Mouse (Mus musculus) heart, embryonic 10.5 days (tissue): Measurements from ENCODE around the gene Wasf2. TPM values are rescaled to one million over a fixed set of nuclear protein-coding genes. Genes with fewer than 3 reads are reported as not detected.

Experiments used
- DNase-seq: peaks from one replicate; pipeline ENCODE4 v3.0.0-alpha.2; 2017; ENCODE audit warnings: low spot score
- H3K27ac ChIP-seq: fragments of 300-500 bp; sonication (generic); 2 replicates; pipeline ENCODE4 v1.5.1; 2016; ENCODE audit warnings: mild to moderate bottlenecking
- H3K27me3 ChIP-seq: fragments of 300-500 bp; sonication (generic); 2 replicates; pipeline ENCODE4 v1.6.1; 2016; ENCODE audit warnings: mild to moderate bottlenecking; ENCODE audit not compliant: poor library complexity, insufficient read depth, severe bottlenecking
- H3K36me3 ChIP-seq: fragments of 300-500 bp; sonication (generic); 2 replicates; pipeline ENCODE4 v1.6.1; 2016; ENCODE audit warnings: mild to moderate bottlenecking, moderate library complexity
- H3K4me1 ChIP-seq: fragments of 300-500 bp; sonication (generic); 2 replicates; pipeline ENCODE4 v1.6.1; 2016; ENCODE audit warnings: mild to moderate bottlenecking
- H3K4me3 ChIP-seq: fragments of 300-500 bp; sonication (generic); 2 replicates; pipeline ENCODE4 v1.5.1; 2016; ENCODE audit warnings: mild to moderate bottlenecking, moderate library complexity
- H3K9me3 ChIP-seq: fragments of 300-500 bp; sonication (generic); 2 replicates; pipeline ENCODE4 v1.6.1; 2016; ENCODE audit warnings: mild to moderate bottlenecking, moderate library complexity
- WGBS: fragments of 180-500 bp; shearing (Covaris S2); methylation state at CpG from one replicate; pipeline ENCODE4 v1.1.7; 2016; 5-methylcytosine and 5-hydroxymethylcytosine counted together
- polyA plus RNA-seq: library from polyadenylated mRNA; unstranded; fragments of >200 nt; fragmentation: Nextera tagmentation; extraction: Ambion mirVana; gene quantifications from 2 replicates; pipeline ENCODE4 v1.2.1, GENCODE M21; 2016

Wasf2 gene
- polyA plus RNA-seq, 1 experiment from 2014 or later, result 58.5 TPM

GRCm38 (mm10) chr4:133175274-133175673 lies 45.0 kb downstream of the Wasf2 start:
- Histone ChIP-seq H3K36me3 (peaks cover 35% of the 10 kb centered on the region), H3K27ac (peak overlapping the region; percentile 77; the same call in 1 of the 2 replicates), H3K27me3 (no peaks in the 10 kb centered on the region), H3K4me3 (no peak overlapping the region), H3K4me1 (peaks cover 44% of the 10 kb centered on the region), H3K9me3 (no peaks in the 10 kb centered on the region)
- DNase-seq, result peak; percentile 53
- 74% methylated on average over 7 of the region's 7 CpGs for WGBS

GRCm38 (mm10) chr4:133175998-133176760 lies 45.9 kb downstream of the Wasf2 start:
- peak overlapping the region; percentile 29; the same call in 1 of the 2 replicates for H3K4me3 ChIP-seq
- peak overlapping the region; percentile 77 for H3K27ac ChIP-seq
- H3K9me3 ChIP-seq, result no peaks in the 10 kb centered on the region
- peaks cover 44% of the 10 kb centered on the region for H3K4me1 ChIP-seq
- peak; percentile 86 for DNase-seq
- peaks cover 40% of the 10 kb centered on the region for H3K36me3 ChIP-seq
- 42% methylated on average over 14 of the region's 14 CpGs for WGBS
- no peaks in the 10 kb centered on the region for H3K27me3 ChIP-seq

GRCm38 (mm10) chr4:133176761-133177403 lies 46.6 kb downstream of the Wasf2 start:
- H3K36me3 ChIP-seq, result peaks cover 41% of the 10 kb centered on the region
- no peaks in the 10 kb centered on the region for H3K9me3 ChIP-seq
- 70% methylated on average over 18 of the region's 18 CpGs for WGBS
- peak; percentile 71 for DNase-seq
- peak overlapping the region; percentile 29; the same call in 1 of the 2 replicates for H3K4me3 ChIP-seq
- H3K27ac ChIP-seq, result peak overlapping the region; percentile 77
- peaks cover 44% of the 10 kb centered on the region for H3K4me1 ChIP-seq
- H3K27me3 ChIP-seq, result no peaks in the 10 kb centered on the region

- Histone ChIP-seq H3K4me3 (no peak overlapping the region), H3K27me3 (no peaks in the 10 kb centered on the region), H3K9me3 (no peaks in the 10 kb centered on the region), H3K36me3 (peaks cover 51% of the 10 kb centered on the region), H3K4me1 (peaks cover 47% of the 10 kb centered on the region), H3K27ac (no peak overlapping the region)
- 82% methylated on average over 5 of the region's 5 CpGs for WGBS
- DNase-seq, result no peak
These were observed 48.0 kb downstream of the Wasf2 start for GRCm38 (mm10) chr4:133178305-133178704.

GRCm38 (mm10) chr4:133179258-133179657 lies 49.0 kb downstream of the Wasf2 start:
- H3K27me3 ChIP-seq, result no peaks in the 10 kb centered on the region
- no peaks in the 10 kb centered on the region for H3K9me3 ChIP-seq
- H3K4me1 ChIP-seq, result peaks cover 52% of the 10 kb centered on the region
- DNase-seq, result no peak
- peaks cover 51% of the 10 kb centered on the region for H3K36me3 ChIP-seq
- H3K27ac ChIP-seq, result no peak overlapping the region
- WGBS, result 91% methylated on average over 7 of the region's 7 CpGs
- no peak overlapping the region for H3K4me3 ChIP-seq

- peaks cover 70% of the 10 kb centered on the region for H3K36me3 ChIP-seq
- no peaks in the 10 kb centered on the region for H3K9me3 ChIP-seq
- H3K4me1 ChIP-seq, result peaks cover 40% of the 10 kb centered on the region
- no peaks in the 10 kb centered on the region for H3K27me3 ChIP-seq
- 80% methylated on average over 8 of the region's 8 CpGs for WGBS
- peak overlapping the region; percentile 65 for H3K27ac ChIP-seq
- no peak overlapping the region for H3K4me3 ChIP-seq
- DNase-seq, result no peak
These were observed 52.2 kb downstream of the Wasf2 start for GRCm38 (mm10) chr4:133182439-133183033.

- Histone ChIP-seq H3K4me1 (peaks cover 35% of the 10 kb centered on the region), H3K9me3 (no peaks in the 10 kb centered on the region), H3K36me3 (peaks cover 76% of the 10 kb centered on the region), H3K4me3 (no peak overlapping the region), H3K27ac (peak overlapping the region; percentile 76; the same call in 1 of the 2 replicates), H3K27me3 (no peaks in the 10 kb centered on the region)
- DNase-seq, result no peak
- 65% methylated on average over 14 of the region's 14 CpGs for WGBS
These were observed 54.0 kb downstream of the Wasf2 start for GRCm38 (mm10) chr4:133184031-133184897.

- Histone ChIP-seq H3K36me3 (peaks cover 75% of the 10 kb centered on the region), H3K27ac (peak overlapping the region; percentile 76), H3K4me1 (peaks cover 35% of the 10 kb centered on the region), H3K27me3 (no peaks in the 10 kb centered on the region), H3K9me3 (no peaks in the 10 kb centered on the region), H3K4me3 (no peak overlapping the region)
- 44% methylated on average over 15 of the region's 15 CpGs for WGBS
- DNase-seq, result peak; percentile 78
These were observed 54.8 kb downstream of the Wasf2 start for GRCm38 (mm10) chr4:133184898-133185665.

GRCm38 (mm10) chr4:133185893-133186292 lies 55.6 kb downstream of the Wasf2 start:
- DNase-seq, result no peak
- H3K36me3 ChIP-seq, result peaks cover 77% of the 10 kb centered on the region
- no peak overlapping the region for H3K4me3 ChIP-seq
- peaks cover 35% of the 10 kb centered on the region for H3K4me1 ChIP-seq
- no peaks in the 10 kb centered on the region for H3K27me3 ChIP-seq
- 88% methylated on average over 8 of the region's 8 CpGs for WGBS
- peak overlapping the region; percentile 76 for H3K27ac ChIP-seq
- H3K9me3 ChIP-seq, result no peaks in the 10 kb centered on the region

GRCm38 (mm10) chr4:133186856-133187255 lies 56.6 kb downstream of the Wasf2 start:
- no peak overlapping the region for H3K4me3 ChIP-seq

GRCm38 (mm10) chr4:133189396-133189795 lies 59.1 kb downstream of the Wasf2 start:
- Histone ChIP-seq H3K27ac (no peak overlapping the region), H3K36me3 (peaks cover 91% of the 10 kb centered on the region), H3K4me3 (no peak overlapping the region), H3K27me3 (no peaks in the 10 kb centered on the region), H3K9me3 (no peaks in the 10 kb centered on the region), H3K4me1 (peaks cover 19% of the 10 kb centered on the region)
- DNase-seq, result no peak
- 70% methylated on average over 10 of the region's 10 CpGs for WGBS

More at GRCm38 (mm10) chr4:133186856-133187255, 56.6 kb downstream of the Wasf2 start:
- Histone ChIP-seq H3K27ac (no peak overlapping the region), H3K27me3 (no peaks in the 10 kb centered on the region), H3K36me3 (peaks cover 77% of the 10 kb centered on the region), H3K4me1 (peaks cover 35% of the 10 kb centered on the region), H3K9me3 (no peaks in the 10 kb centered on the region)
- WGBS, result 95% methylated on average over 5 of the region's 5 CpGs
- DNase-seq, result no peak

GRCm38 (mm10) chr4:133194482-133194881 lies 64.2 kb downstream of the Wasf2 start:
- H3K9me3 ChIP-seq, result no peaks in the 10 kb centered on the region
- DNase-seq, result no peak
- no peak overlapping the region for H3K4me3 ChIP-seq
- 77% methylated on average over 11 of the region's 11 CpGs for WGBS
- no peaks in the 10 kb centered on the region for H3K27me3 ChIP-seq
- H3K27ac ChIP-seq, result no peak overlapping the region
- peaks cover 46% of the 10 kb centered on the region for H3K4me1 ChIP-seq
- H3K36me3 ChIP-seq, result peaks cover 76% of the 10 kb centered on the region
